Mouse (Mus musculus): ENCODE measurements around the gene Zbtb22. TPM values are rescaled to one million over a fixed set of nuclear protein-coding genes. Genes with fewer than 3 reads are reported as not detected.

The Zbtb22 gene
- polyA plus RNA-seq, 3 experiments from 2014 or later = 3.7 to 6.8 (median 4.8) TPM

- ATAC-seq = no peak
Measured at GRCm38 (mm10) chr17:33924577-33925283, 9.0 kb downstream of the Zbtb22 start.

GRCm38 (mm10) chr17:33925406-33926116 is 9.9 kb downstream of the Zbtb22 start:
- no peak for ATAC-seq

- no peak for ATAC-seq
Measured at GRCm38 (mm10) chr17:33926207-33926932, 10.7 kb downstream of the Zbtb22 start.

GRCm38 (mm10) chr17:33928251-33928947 is 12.7 kb downstream of the Zbtb22 start:
- ATAC-seq = no peak

- ATAC-seq = peak; percentile 55
Measured at GRCm38 (mm10) chr17:33929371-33930279, 13.9 kb downstream of the Zbtb22 start, which contains the start of gene Rgl2. Gene Rgl2 (plus strand): TSS chr17:33929543.

- peak; percentile 30 for ATAC-seq
Measured at GRCm38 (mm10) chr17:33930280-33931158, 14.8 kb downstream of the Zbtb22 start.

- ATAC-seq = peak; percentile 47
Measured at GRCm38 (mm10) chr17:33931159-33931866, 15.6 kb downstream of the Zbtb22 start.

- ATAC-seq = no peak
Measured at GRCm38 (mm10) chr17:33931947-33932346, 16.2 kb downstream of the Zbtb22 start.

GRCm38 (mm10) chr17:33932448-33932847 is 16.7 kb downstream of the Zbtb22 start:
- ATAC-seq = no peak

GRCm38 (mm10) chr17:33932970-33933369 is 17.3 kb downstream of the Zbtb22 start:
- ATAC-seq = no peak

- no peak for ATAC-seq
Measured at GRCm38 (mm10) chr17:33935422-33936055, 19.8 kb downstream of the Zbtb22 start.

GRCm38 (mm10) chr17:33936993-33937392 is 21.3 kb downstream of the Zbtb22 start:
- ATAC-seq = no peak

- ATAC-seq = no peak
Measured at GRCm38 (mm10) chr17:33938783-33939182, 23.1 kb downstream of the Zbtb22 start.

- peak; percentile 96 for ATAC-seq
Measured at GRCm38 (mm10) chr17:33940206-33940805, 24.6 kb downstream of the Zbtb22 start, which contains the start of the genes Pfdn6 and Wdr46. Gene Pfdn6 (minus strand): TSS chr17:33940343. Gene Wdr46 (plus strand): TSS chr17:33940660.

GRCm38 (mm10) chr17:33940981-33941380 is 25.3 kb downstream of the Zbtb22 start:
- ATAC-seq = no peak

GRCm38 (mm10) chr17:33941381-33941780 is 25.7 kb downstream of the Zbtb22 start:
- ATAC-seq = no peak

- no peak for ATAC-seq
Measured at GRCm38 (mm10) chr17:33943454-33943853, 27.8 kb downstream of the Zbtb22 start.

GRCm38 (mm10) chr17:33947430-33948089 is 31.9 kb downstream of the Zbtb22 start:
- ATAC-seq = peak; percentile 40

Measured in inflammation-experienced regulatory T-cells, adult 6 months (primary cell).